Mouse (Mus musculus) forebrain, embryonic 10.5 days (tissue): ENCODE results near the gene Fam166a. TPM values are rescaled to one million over a fixed set of nuclear protein-coding genes. Genes with fewer than 3 reads are reported as not detected.

Experiments used
- DNase-seq: peaks from one replicate; pipeline ENCODE4 v3.0.0-alpha.2; 2017; ENCODE audit warnings: low spot score; ENCODE audit errors: extremely low spot score
- H3K27ac ChIP-seq: fragments of 300-500 bp; sonication (generic); 2 replicates; pipeline ENCODE4 v1.5.1; 2016; ENCODE audit warnings: mild to moderate bottlenecking
- H3K27me3 ChIP-seq: fragments of 300-500 bp; sonication (generic); 2 replicates; pipeline ENCODE4 v1.6.1; 2016; ENCODE audit warnings: mild to moderate bottlenecking; ENCODE audit not compliant: poor library complexity, severe bottlenecking
- H3K36me3 ChIP-seq: fragments of 300-500 bp; sonication (generic); replicated peaks from 2 replicates; pipeline ENCODE4 v1.6.1; 2016; ENCODE audit warnings: mild to moderate bottlenecking, moderate library complexity
- H3K4me1 ChIP-seq: fragments of 300-500 bp; sonication (generic); 2 replicates; pipeline ENCODE4 v1.6.1; 2016
- H3K4me3 ChIP-seq: fragments of 300-500 bp; sonication (generic); 2 replicates; pipeline ENCODE4 v1.5.1; 2016; ENCODE audit warnings: mild to moderate bottlenecking, moderate library complexity
- H3K9me3 ChIP-seq: fragments of 300-500 bp; sonication (generic); 2 replicates; pipeline ENCODE4 v1.6.1; 2016; ENCODE audit warnings: mild to moderate bottlenecking, moderate library complexity
- WGBS: fragments of 180-500 bp; shearing (Covaris S2); methylation state at CpG from one replicate; pipeline ENCODE4 v1.1.7; 2016; 5-methylcytosine and 5-hydroxymethylcytosine counted together
- polyA plus RNA-seq: library from polyadenylated mRNA; unstranded; fragments of >200 nt; fragmentation: Nextera tagmentation; extraction: Ambion mirVana; gene quantifications from 2 replicates; pipeline ENCODE4 v1.2.1, GENCODE M21; 2016

Fam166a gene
- polyA plus RNA-seq = 0.67 and 0.80 TPM in 2 replicates

DNA sequence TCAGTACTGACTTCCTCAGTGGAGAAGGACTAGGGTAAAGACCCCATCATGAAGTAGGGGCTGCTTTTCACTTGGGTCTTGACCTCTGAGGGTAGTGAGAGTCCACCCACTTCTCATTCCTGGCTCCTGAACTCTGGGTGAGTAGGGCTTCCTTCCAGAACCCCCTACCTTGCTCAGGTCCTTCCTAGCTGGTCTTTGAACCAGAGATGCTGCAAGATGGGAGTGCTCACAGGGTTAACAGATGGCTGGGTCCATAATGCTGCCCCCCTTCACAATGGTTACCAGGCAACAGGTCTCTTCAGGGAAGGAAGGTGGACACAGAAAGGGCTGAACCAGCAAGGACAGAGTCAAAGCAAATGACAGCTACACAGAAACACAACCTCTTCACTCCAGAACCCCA is at the start of gene Fam166a:
TSS of gene Fam166a (plus strand) at position 301 of the 400 bp plus-strand sequence.
- Histone ChIP-seq H3K27me3 (peaks cover 9% of the 10 kb centered on the region; the same call in 1 of the 2 replicates), H3K9me3 (no peaks in the 10 kb centered on the region), H3K4me3 (no peak within 1 kb of the TSS), H3K4me1 (peaks cover 15% of the 10 kb centered on the region), H3K27ac (no peak within 1 kb of the TSS), H3K36me3 (peaks cover 23% of the 10 kb centered on the region)
- DNase-seq = no peak

DNA sequence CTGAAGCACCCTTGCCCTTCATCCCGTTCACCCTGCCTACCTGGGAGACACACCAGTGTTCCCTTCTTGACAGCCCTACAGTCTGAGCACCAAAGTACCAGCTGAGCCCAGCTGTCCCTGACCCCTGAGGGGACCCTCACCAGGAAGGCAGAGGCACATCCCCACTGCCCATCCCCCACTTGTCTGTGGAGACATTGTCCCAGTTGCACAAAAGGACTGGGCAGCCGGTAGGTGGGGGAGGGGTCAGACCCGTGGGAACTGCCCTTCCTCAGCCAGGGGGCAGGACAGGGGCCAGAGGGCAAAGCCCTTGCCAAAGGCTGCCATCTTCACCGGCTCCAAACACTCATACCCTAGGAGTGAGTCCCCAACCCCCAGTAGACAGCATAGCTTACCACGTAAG is 48.8 kb upstream of the Fam166a start:
- DNase-seq = peak; percentile 52
- WGBS = 13% methylated on average over 5 of the region's 5 CpGs
- peaks cover 87% of the 10 kb centered on the region for H3K4me1 ChIP-seq
- H3K4me3 ChIP-seq = peak overlapping the region; percentile 30
- no peaks in the 10 kb centered on the region; the same call in 1 of the 2 replicates for H3K27me3 ChIP-seq
- H3K27ac ChIP-seq = peak overlapping the region; percentile 97
- no peaks in the 10 kb centered on the region for H3K9me3 ChIP-seq
- H3K36me3 ChIP-seq = no peaks in the 10 kb centered on the region

DNA sequence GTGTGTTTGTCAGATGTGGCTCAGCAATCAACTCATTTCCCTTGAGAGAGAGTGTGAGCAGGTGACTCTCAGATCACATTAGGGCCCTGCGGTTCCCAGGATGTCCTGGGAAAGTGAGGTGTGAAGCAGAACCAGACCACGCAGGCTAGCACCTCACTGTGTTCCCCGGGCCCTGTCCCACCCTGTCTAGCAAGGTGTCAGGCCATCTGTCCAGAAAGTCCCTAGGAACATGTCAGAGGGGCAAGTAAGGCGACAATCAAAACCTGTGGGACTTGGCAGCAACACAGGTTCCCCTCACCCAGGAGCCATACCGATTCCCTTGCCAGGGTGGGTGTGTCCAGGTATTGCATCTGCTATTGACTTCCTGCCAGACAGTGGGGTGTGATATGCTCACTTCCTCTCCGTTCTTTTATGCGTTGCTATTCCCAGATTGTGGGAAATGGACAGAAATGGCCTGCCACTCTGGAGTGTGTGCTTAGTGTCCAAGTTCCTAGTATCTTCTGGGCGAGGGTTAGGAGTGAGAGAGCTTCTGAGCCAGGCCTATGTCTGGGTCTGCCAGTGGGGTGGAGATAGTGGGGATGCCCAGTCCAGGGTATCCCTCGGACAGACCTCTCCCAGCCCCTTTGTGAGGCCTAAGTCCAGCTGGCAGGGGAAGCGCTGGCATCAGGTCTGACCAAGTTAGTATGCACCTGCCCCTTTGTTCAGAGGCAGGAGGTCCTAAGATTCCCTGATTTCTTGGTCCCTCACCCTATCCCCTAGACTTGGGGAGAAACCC is 48.0 kb upstream of the Fam166a start:
- peaks cover 87% of the 10 kb centered on the region for H3K4me1 ChIP-seq
- no peak for DNase-seq
- peak overlapping the region; percentile 97 for H3K27ac ChIP-seq
- no peaks in the 10 kb centered on the region; the same call in 1 of the 2 replicates for H3K27me3 ChIP-seq
- H3K4me3 ChIP-seq = no peak overlapping the region
- 84% methylated on average over 10 of the region's 10 CpGs for WGBS
- H3K36me3 ChIP-seq = no peaks in the 10 kb centered on the region
- no peaks in the 10 kb centered on the region for H3K9me3 ChIP-seq

DNA sequence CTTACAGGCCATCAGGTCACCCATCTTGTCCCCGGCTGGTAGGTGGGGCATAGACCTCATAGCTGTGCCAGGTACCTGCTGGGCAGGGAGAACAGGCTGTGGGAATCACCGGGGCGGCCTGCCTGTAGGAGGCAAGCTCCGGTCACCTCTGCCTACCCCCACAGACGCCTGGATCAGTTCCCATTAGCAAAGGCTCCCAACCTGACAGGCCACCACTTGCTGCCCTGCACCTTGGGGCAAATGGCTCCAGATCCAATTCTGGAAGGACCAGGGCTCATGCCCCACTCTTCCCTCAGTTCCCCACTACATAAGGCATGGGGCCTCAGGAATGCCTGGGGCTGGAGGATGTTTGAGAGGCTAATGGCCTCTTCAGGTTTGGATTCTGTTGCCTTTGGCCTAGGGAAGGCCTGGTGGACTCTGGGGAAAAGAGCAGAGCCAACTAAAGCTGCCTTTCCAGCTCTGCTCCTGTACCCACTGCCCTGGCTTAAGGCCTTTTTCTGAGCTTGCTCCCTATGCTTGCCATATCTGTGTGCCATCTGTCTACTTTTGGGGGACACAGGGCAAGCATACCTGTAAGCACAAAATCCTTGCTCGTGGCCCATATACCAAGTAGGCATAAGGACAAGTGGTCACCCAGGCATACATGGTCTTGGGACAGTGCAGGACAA is 47.3 kb upstream of the Fam166a start:
- Histone ChIP-seq H3K9me3 (no peaks in the 10 kb centered on the region), H3K4me1 (peaks cover 91% of the 10 kb centered on the region), H3K27ac (peak overlapping the region; percentile 97), H3K4me3 (no peak overlapping the region), H3K36me3 (no peaks in the 10 kb centered on the region), H3K27me3 (peaks cover 6% of the 10 kb centered on the region)
- 91% methylated on average over 6 of the region's 6 CpGs for WGBS
- DNase-seq = no peak

DNA sequence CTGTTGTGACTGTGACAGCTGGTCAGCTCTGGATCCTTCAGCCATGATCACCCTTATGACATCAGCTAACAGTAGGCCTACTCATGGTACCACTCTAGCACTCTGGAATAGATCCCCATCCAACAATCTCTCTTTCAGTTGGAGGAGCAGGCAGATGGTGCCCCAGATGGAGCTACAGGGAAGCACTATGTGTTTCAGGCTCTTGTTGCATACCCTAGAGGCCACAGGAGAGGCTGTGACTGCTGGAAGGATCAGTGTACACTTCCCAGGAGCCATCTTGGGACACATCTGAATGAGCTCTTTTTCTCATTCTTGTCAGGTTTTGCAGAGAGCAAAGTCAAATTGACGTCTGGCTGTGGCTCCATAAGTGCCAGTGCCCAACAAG is 46.8 kb upstream of the Fam166a start:
- Histone ChIP-seq H3K36me3 (no peaks in the 10 kb centered on the region), H3K27me3 (peaks cover 11% of the 10 kb centered on the region), H3K9me3 (no peaks in the 10 kb centered on the region), H3K27ac (peak overlapping the region; percentile 97), H3K4me3 (no peak overlapping the region), H3K4me1 (peaks cover 91% of the 10 kb centered on the region)
- 85% methylated on average over 1 of the region's 1 CpGs for WGBS
- DNase-seq = no peak

DNA sequence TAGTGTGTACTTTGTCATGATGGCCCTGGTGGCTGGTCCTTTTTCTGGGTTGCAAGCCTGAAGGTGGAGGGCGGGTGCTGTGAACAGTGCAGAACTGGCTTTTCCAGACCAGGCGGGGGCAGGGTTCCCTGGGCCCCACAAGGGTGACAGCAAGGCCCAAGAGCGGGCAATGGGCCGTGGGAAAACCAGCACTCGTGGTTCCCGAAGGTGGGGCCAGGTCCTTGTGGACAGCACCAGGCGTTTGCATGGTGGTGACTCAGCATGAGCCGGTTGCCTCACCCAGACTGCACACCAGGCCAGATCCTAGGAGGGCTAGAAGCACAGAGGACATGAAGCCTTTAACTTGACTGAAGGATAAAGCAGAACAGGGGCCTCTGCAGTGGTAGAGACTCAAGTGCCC is 45.9 kb upstream of the Fam166a start:
- H3K9me3 ChIP-seq = no peaks in the 10 kb centered on the region
- 74% methylated on average over 8 of the region's 8 CpGs for WGBS
- H3K36me3 ChIP-seq = no peaks in the 10 kb centered on the region
- H3K4me3 ChIP-seq = no peak overlapping the region
- H3K27ac ChIP-seq = peak overlapping the region; percentile 97; the same call in 1 of the 2 replicates
- H3K27me3 ChIP-seq = peaks cover 19% of the 10 kb centered on the region
- DNase-seq = no peak
- H3K4me1 ChIP-seq = peaks cover 91% of the 10 kb centered on the region

DNA sequence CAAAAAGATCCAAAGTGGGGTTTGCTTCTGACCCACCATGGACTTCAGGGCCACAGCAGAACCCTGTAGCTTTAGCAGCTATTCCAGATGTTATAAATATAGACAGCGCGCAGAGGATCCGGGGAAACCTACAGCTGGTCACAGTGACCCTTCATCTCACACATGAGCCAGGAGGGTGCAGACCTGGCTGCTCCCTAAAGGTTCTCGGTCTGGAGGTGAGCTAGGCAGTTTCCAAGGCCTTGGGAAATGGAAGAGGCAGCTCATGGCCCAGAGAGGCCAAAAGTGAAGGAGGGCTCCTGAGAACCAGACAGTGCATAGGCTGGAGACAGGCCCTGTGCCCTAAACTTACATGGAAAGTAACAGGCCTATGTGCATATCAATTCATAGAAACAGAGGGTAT is 44.7 kb upstream of the Fam166a start:
- Histone ChIP-seq H3K4me1 (peaks cover 91% of the 10 kb centered on the region), H3K4me3 (no peak overlapping the region), H3K36me3 (no peaks in the 10 kb centered on the region), H3K27me3 (peaks cover 31% of the 10 kb centered on the region), H3K9me3 (no peaks in the 10 kb centered on the region), H3K27ac (peak overlapping the region; percentile 97; the same call in 1 of the 2 replicates)
- 91% methylated on average over 4 of the region's 4 CpGs for WGBS
- no peak for DNase-seq

DNA sequence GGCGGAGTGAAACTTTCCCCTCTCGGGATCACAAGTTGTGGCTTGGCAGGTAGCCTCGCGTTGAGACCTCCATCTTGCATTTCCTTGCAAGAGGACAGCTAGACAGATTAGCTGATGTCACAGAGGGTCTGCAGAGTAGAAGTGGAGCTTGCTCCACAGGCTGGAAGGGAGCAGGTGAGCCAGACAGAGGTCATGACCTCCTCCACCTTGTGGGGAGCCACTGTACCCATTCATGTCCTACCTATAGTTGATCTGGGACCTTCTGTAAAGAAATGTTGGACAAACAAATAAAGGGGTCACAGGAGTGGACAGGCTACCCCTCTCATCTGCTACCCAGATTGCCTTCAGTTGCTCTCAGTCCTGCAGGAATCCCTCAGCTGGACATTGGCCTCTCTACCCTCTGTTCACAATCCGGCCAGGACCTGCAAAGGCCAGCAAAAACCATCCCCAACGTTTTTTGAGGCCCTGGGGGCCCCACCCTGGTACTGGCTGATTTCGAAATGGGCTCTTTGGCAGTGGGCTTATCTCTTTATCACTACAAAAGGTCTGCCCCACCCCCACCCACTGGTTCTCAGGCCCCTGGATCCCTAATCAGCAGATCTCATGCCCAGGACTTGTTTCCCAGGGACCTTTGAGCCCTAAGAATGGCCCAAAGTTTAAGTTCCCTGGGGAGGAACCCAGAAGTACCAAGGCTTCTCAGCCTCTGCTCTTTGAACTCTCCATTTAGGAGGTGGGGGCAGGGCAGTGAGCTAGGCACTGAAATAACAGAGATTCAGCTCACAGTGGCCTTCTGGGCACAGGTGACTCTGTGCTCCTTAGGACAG is 43.5 kb upstream of the Fam166a start:
- Histone ChIP-seq H3K9me3 (no peaks in the 10 kb centered on the region), H3K4me3 (no peak overlapping the region), H3K27me3 (peaks cover 44% of the 10 kb centered on the region), H3K27ac (peak overlapping the region; percentile 97), H3K4me1 (peaks cover 91% of the 10 kb centered on the region), H3K36me3 (no peaks in the 10 kb centered on the region)
- 50% methylated on average over 7 of the region's 7 CpGs for WGBS
- DNase-seq = no peak

DNA sequence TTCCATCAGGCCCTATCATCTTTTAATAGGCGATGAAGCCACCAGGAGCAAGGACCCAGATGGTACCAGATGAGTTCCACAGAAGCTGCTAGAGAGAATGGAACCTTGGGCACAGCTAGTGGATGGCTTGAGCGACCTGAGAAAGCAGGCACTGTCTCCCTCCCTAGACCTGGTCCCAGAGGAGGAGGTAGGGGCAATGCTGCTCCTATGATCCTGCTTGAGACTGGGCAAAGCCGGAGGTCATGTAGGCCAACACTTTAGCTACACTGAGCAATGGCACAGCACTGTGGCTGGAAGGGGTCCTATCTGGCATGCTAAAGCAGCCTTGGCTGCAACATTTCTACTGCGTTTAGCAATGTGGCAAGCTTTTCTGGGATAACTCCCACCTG is 42.9 kb upstream of the Fam166a start:
- Histone ChIP-seq H3K4me3 (no peak overlapping the region), H3K4me1 (peaks cover 91% of the 10 kb centered on the region), H3K27ac (peak overlapping the region; percentile 97), H3K36me3 (no peaks in the 10 kb centered on the region), H3K27me3 (peaks cover 49% of the 10 kb centered on the region), H3K9me3 (no peaks in the 10 kb centered on the region)
- WGBS = 77% methylated on average over 4 of the region's 4 CpGs
- no peak for DNase-seq

DNA sequence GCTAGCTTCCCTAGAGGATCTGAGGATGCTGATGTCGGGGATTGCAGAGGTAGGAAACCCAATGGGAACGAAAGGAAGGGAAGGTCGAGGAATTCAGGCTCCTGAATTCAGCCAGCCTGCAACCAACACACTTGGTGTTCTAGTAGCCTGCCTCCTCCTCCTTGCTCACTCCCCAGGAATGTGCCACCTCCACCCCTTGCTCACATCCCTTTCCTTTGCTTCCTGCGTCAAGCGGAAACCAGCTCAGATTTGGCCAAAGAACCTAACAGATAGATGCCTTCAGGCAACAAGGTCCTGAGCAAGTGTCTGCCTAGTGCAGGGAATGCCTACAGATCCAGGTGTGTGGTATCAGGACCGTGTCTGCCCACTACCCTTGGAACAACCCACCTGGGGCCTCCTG is 42.0 kb upstream of the Fam166a start:
- H3K4me3 ChIP-seq = peak overlapping the region; percentile 39
- peaks cover 91% of the 10 kb centered on the region for H3K4me1 ChIP-seq
- peak overlapping the region; percentile 85 for H3K27ac ChIP-seq
- H3K9me3 ChIP-seq = no peaks in the 10 kb centered on the region
- peaks cover 58% of the 10 kb centered on the region for H3K27me3 ChIP-seq
- 73% methylated on average over 6 of the region's 6 CpGs for WGBS
- H3K36me3 ChIP-seq = no peaks in the 10 kb centered on the region
- no peak for DNase-seq

DNA sequence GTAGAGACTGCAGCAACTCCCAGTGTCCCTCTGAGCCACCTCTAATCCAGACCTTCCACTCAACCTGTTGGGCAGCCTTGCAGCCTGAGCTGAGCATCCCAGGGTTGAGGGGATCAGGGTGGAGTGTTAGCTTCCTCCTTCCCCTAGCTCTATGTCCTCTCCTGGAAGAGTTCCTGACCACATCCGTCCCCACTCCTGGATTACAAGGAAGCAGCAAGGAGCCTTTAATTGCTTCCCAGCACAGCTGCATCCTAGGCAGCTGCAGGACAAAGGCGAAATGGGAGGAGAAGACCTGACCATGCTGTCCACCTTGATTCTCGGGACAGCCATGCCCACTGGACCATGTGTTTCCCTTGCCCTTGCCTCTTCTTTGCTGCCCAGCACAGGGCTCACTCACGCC is 41.5 kb upstream of the Fam166a start:
- Histone ChIP-seq H3K27ac (peak overlapping the region; percentile 85), H3K4me3 (peak overlapping the region; percentile 39), H3K27me3 (peaks cover 59% of the 10 kb centered on the region), H3K9me3 (no peaks in the 10 kb centered on the region), H3K4me1 (peaks cover 89% of the 10 kb centered on the region), H3K36me3 (no peaks in the 10 kb centered on the region)
- DNase-seq = no peak
- 31% methylated on average over 4 of the region's 4 CpGs for WGBS

DNA sequence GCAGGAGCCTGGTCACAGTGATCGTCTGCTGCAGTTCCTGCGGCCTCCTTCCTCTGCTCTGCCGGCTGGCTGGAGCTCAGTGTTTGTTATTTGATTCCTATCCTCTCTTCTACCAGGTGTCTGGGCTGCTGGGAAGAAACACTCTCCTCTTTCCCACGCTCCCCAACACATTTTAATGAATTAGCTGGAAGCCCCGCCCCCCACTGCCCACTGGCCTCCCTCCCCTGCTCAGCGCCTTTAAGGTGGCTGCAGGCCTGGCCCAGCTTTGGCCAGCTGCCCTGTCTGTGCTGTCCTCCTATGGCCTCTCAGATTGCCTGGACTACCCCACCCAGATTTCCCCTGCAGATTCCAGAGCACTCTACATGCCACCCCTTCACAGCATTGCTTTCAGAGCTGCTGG is 40.9 kb upstream of the Fam166a start:
- Histone ChIP-seq H3K27ac (peak overlapping the region; percentile 85), H3K9me3 (no peaks in the 10 kb centered on the region), H3K4me3 (peak overlapping the region; percentile 39), H3K27me3 (peaks cover 61% of the 10 kb centered on the region), H3K4me1 (peaks cover 89% of the 10 kb centered on the region), H3K36me3 (no peaks in the 10 kb centered on the region)
- 4% methylated on average over 6 of the region's 6 CpGs for WGBS
- DNase-seq = peak; percentile 67
